Mouse (Mus musculus): ENCODE measurements around the gene Gm14685. TPM values are rescaled to one million over a fixed set of nuclear protein-coding genes. Genes with fewer than 3 reads are reported as not detected.
"Not testable (repeated sequence)": the region's sequence is repeated elsewhere in the genome, so short reads cannot be mapped to it uniquely, and the experiment has no call there.

Gene Gm14685
- not detected for total RNA-seq (2021)
- long read RNA-seq, experiment 1: 0 reads
- long read RNA-seq, experiment 2: 0 reads

DNA sequence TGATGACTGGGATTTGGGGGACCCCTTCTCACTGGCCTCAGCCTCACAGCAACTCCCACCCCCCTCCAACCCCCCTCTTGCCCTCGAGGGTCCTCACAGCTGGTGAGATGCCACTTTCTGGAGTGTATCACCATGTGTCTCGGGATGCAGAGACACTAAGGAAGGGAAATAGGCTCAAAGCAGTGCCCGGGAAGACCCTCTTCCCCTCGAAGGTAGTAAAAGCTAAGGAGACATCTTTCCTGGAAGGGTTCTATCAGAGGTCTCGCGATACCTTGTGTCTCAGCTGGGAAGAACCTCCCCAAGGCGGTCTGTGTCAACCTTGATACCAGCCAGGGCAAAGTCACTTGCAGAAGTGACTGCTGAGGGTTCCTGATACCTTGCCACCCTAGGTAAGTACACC lies at the start of gene Gm14685:
Gene Gm14685 (plus strand): TSS at position 301 of the 400 bp plus-strand sequence.
- not testable (repeated sequence) for DNase-seq (ENCODE audit: low spot score)

DNA sequence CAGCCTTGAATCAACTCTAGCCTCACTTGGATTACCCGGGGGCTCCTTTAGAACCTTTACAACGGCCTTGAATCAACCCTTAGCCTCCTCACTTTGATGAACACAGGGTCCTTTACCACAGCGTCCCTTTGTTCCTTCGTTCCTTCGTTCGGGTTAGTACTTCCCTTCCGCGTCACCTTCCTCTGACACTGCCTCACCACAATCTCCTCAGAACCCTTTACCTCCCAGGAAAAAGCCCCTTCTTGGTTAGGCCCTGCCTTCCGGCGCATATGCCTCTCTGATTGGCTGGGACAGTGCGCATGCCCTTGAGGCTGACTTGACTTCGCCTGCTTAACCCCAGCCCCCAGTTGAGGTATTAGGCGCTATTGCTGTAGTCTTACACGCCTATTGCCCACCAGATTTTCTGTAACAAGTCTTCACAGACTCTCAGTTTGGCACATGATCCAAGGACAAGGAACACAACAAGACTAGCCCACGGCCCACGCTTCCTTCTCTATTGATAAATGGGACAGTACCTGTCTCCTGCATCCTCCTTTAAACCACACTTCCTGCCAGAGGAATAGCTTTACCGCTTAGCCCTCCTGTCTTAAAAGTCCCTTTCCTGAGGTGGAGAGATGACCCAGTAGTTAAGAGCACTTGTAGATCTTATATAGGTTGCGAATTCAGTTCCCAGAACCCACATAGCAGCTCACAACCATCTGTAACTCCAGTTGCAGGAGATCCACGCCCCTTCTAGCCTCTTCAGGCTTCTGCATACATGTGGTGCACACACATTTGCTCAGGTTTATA lies 34.4 kb upstream of the Gm14685 start, which contains the start of gene Xlr4a:
Gene Xlr4a (minus strand): TSS at position 212 of the 789 bp plus-strand sequence.
- not testable (repeated sequence) for DNase-seq (ENCODE audit: low spot score)

DNA sequence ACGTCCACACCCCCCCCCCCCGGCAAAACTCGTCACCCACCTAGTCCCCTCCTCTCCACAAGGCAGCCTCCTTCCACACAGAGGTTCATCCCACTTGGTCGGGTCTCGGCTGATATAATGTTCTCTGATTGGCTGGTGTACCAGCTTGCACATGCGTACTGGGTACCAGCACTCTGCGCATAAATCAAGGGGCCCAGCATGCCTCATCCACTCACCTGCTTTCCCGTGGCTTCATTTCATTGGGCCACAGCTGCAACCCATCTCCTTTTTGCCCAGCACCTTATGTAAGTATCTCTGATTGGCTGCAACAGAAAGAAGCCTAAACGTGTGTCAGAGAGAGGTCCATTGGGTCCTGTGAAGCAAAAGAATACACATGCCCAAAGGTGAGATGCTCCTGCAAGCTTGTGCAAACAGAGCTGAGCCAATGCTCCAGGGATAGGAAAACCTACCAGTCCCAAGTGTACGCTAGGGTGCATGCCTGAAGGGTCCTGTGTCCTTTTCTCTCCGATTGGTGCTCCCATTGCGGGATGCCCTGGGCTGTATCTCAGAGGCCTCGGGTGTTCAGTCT lies 19.8 kb upstream of the Gm14685 start, which contains the start of gene Xlr3a:
Gene Xlr3a (minus strand): TSS at position 155 of the 568 bp plus-strand sequence.
- peak; percentile 0 for DNase-seq (ENCODE audit: low spot score)

DNA sequence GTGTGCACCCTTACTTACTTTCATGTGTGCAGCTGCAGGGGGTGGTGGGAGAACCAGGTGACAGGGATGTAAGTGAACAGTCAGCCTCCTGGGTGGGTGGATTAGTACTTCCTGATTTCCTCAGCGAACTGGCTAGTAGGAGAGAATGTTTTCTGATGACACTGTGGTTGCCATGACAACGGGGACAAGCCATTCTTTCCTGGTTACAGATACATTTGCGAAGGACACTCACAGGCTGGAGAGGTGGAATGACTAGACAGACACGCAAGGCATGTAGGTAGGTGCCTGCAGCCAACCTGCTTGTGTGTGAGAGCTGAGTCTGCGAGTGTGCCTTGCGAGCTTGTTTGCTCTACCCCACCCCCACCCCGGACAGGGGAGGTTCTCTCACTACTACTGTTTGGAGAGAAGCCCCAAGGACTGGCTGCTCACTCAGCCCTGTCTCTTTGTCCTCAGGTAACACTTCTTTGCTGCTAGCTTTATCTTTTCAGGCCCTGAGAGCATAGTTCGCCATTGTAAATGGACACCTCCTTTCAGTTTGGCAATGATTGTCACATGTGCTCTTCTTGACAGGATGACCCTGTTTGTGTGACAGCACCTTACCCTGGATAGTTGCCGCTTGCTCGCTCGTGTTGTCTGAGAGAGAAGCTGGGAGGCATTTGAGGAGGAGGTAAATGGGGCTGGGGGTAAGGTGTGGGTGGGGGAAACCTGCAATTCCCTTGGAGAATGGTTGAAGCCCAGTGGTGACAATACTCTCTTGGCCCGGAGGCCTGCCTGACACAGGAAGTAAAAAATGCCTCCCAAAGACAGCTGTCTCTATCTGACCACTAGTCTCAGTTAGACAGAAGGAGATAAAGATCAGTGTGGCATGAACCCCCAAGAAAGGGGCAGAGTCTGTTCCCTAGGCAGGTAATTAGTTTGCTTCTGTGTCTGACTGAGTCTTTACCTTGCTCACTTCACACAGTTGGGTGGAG lies 6.3 kb downstream of the Gm14685 start:
- DNase-seq (ENCODE audit: low spot score): not testable (repeated sequence)

DNA sequence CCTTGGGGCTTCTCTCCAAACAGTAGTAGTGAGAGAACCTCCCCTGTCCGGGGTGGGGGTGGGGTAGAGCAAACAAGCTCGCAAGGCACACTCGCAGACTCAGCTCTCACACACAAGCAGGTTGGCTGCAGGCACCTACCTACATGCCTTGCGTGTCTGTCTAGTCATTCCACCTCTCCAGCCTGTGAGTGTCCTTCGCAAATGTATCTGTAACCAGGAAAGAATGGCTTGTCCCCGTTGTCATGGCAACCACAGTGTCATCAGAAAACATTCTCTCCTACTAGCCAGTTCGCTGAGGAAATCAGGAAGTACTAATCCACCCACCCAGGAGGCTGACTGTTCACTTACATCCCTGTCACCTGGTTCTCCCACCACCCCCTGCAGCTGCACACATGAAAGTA lies 26.4 kb downstream of the Gm14685 start:
- DNase-seq (ENCODE audit: low spot score): not testable (repeated sequence)

DNA sequence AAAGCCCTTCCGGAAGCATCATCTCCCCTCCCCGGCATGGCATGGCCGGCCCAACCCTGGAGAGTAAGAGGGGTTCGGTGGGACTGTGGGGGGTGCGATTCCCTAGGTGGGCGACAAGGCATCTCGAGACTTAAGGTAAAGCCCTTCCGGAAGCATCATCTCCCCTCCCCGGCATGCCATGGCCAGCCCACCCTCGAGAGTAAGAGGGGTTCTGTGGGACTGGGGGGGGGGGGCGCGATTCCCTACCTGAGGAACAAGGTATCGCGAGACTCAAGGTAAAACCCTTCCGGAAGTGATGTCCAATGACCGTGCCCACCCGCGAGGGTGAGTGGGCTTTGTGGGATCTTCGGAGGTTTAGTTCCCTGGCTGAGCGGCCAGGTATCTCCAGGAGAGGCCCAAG lies 31.6 kb downstream of the Gm14685 start, which contains the start of gene Xlr5b:
Gene Xlr5b (plus strand): TSS at position 301 of the 400 bp plus-strand sequence.
- not testable (repeated sequence) for DNase-seq (ENCODE audit: low spot score)

DNA sequence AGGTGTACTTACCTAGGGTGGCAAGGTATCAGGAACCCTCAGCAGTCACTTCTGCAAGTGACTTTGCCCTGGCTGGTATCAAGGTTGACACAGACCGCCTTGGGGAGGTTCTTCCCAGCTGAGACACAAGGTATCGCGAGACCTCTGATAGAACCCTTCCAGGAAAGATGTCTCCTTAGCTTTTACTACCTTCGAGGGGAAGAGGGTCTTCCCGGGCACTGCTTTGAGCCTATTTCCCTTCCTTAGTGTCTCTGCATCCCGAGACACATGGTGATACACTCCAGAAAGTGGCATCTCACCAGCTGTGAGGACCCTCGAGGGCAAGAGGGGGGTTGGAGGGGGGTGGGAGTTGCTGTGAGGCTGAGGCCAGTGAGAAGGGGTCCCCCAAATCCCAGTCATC lies 32.5 kb downstream of the Gm14685 start, which contains the start of gene DXBay18:
Gene DXBay18 (minus strand): TSS at position 101 of the 400 bp plus-strand sequence.
- not testable (repeated sequence) for DNase-seq (ENCODE audit: low spot score)

- not testable (repeated sequence) for DNase-seq (ENCODE audit: low spot score)
Measured at GRCm38 (mm10) chrX:73176889-73177288, 60.0 kb downstream of the Gm14685 start, which contains the start of gene Spin2d. Spin2d (minus strand) TSS chrX:73176989.

Other genes starting within 250 kb of the Gm14685 start
- 10 to 100 TPM; 27.4 to 28.8 TPM for gene Cetn2, start 198.6 kb upstream of the Gm14685 start, total RNA-seq (2021)
- gene Nsdhl, start 198.5 kb upstream of the Gm14685 start, total RNA-seq (2021): 1 to 10 TPM; 3.3 to 3.5 TPM
- 1 to 10 TPM in 1 of 2 experiments, under 1 TPM in 1; 0.53 to 1.3 TPM for gene Zfp185, start 129.7 kb upstream of the Gm14685 start, total RNA-seq (2021)
- under 1 TPM in 1 of 2 experiments, not detected in 1; 0.14 TPM for gene Pnma5, start 79.9 kb upstream of the Gm14685 start, total RNA-seq (2021)
- gene Pnma3, start 52.3 kb upstream of the Gm14685 start, total RNA-seq (2021): not detected
- gene Xlr4a, start 34.6 kb upstream of the Gm14685 start, total RNA-seq (2021): not detected
- under 1 TPM; 0.36 to 0.53 TPM for gene Xlr3a, start 20.0 kb upstream of the Gm14685 start, total RNA-seq (2021)
- not detected for gene Xlr5b, start 31.7 kb downstream of the Gm14685 start, total RNA-seq (2021)
- not detected for gene DXBay18, start 32.4 kb downstream of the Gm14685 start, total RNA-seq (2021)
- not detected for gene Spin2d, start 59.9 kb downstream of the Gm14685 start, total RNA-seq (2021)
- gene Xlr3b, start 75.2 kb downstream of the Gm14685 start, total RNA-seq (2021): 1 to 10 TPM; 1.4 to 2.3 TPM
- gene Xlr4b, start 97.3 kb downstream of the Gm14685 start, total RNA-seq (2021): not detected
- gene F8a, start 111.2 kb downstream of the Gm14685 start, total RNA-seq (2021): 1 to 10 TPM; 5.5 to 6.0 TPM
- gene Xlr4c, start 126.1 kb downstream of the Gm14685 start, total RNA-seq (2021): under 1 TPM in 1 of 2 experiments, not detected in 1; 0.18 TPM
- under 1 TPM in 1 of 2 experiments, not detected in 1; 0.80 TPM for gene Xlr3c, start 148.3 kb downstream of the Gm14685 start, total RNA-seq (2021)
- not detected for gene Xlr5a, start 175.9 kb downstream of the Gm14685 start, total RNA-seq (2021)
- not detected for gene Xlr5c, start 175.9 kb downstream of the Gm14685 start, total RNA-seq (2021)
- gene Gm45015, start 219.8 kb downstream of the Gm14685 start, total RNA-seq (2021): not detected
- gene Zfp275, start 225.6 kb downstream of the Gm14685 start, total RNA-seq (2021): 1 to 10 TPM; 4.1 to 4.5 TPM